Mouse (Mus musculus) midbrain, postnatal 0 days (tissue): Measurements from ENCODE around the gene Dusp11. TPM values are rescaled to one million over a fixed set of nuclear protein-coding genes. Genes with fewer than 3 reads are reported as not detected.
A peak's percentile ranks its signal among the peaks of the same experiment; 100 is the strongest.
"Not testable (repeated sequence)": the region's sequence is repeated elsewhere in the genome, so short reads cannot be mapped to it uniquely, and the experiment has no call there.

Source experiments
- ATAC-seq: fragments of 200-750 bp; cut with Nextera tagmentation; 2 replicates; pipeline ENCODE4 v1.8.0; 2017; ENCODE audit warnings: moderate number of reproducible peaks, mild to moderate bottlenecking, moderate TSS enrichment, moderate library complexity; ENCODE audit not compliant: low FRiP score
- DNase-seq: peaks from one replicate; pipeline ENCODE4 v3.0.0-alpha.2; 2015; ENCODE audit warnings: low spot score
- H3K27ac ChIP-seq: fragments of 300-500 bp; sonication (generic); 2 replicates; pipeline ENCODE4 v1.5.1; 2014; ENCODE audit warnings: low read depth, mild to moderate bottlenecking, low read length, mixed read lengths
- H3K27me3 ChIP-seq: fragments of 300-500 bp; sonication (generic); 2 replicates; pipeline ENCODE4 v1.6.1; 2014; ENCODE audit warnings: low read length, control low read depth, mixed read lengths; ENCODE audit not compliant: insufficient read depth
- H3K36me3 ChIP-seq: fragments of 300-500 bp; sonication (generic); 2 replicates; pipeline ENCODE4 v1.6.1; 2014; ENCODE audit warnings: low read length, control low read depth, mixed read lengths; ENCODE audit not compliant: insufficient read depth
- H3K4me1 ChIP-seq: fragments of 300-500 bp; sonication (generic); 2 replicates; pipeline ENCODE4 v1.6.1; 2014; ENCODE audit warnings: mild to moderate bottlenecking, control low read depth, antibody characterized with exemption, low read length, mixed read lengths; ENCODE audit not compliant: insufficient read depth
- H3K4me2 ChIP-seq: fragments of 300-500 bp; sonication (generic); 2 replicates; pipeline ENCODE4 v1.6.1; 2014; ENCODE audit warnings: low read depth, mild to moderate bottlenecking, low read length, mixed read lengths; ENCODE audit not compliant: poor library complexity, severe bottlenecking
- H3K4me3 ChIP-seq: fragments of 300-500 bp; sonication (generic); 2 replicates; pipeline ENCODE4 v1.5.1; 2014; ENCODE audit warnings: low read depth, mild to moderate bottlenecking, low read length, moderate library complexity
- H3K9ac ChIP-seq: fragments of 300-500 bp; sonication (generic); replicated peaks from 2 replicates; pipeline ENCODE4 v1.6.1; 2014; ENCODE audit warnings: mild to moderate bottlenecking, low read length, moderate library complexity, mixed read lengths; ENCODE audit not compliant: poor library complexity, severe bottlenecking
- H3K9me3 ChIP-seq: fragments of 300-500 bp; sonication (generic); 2 replicates; pipeline ENCODE4 v1.6.1; 2016; ENCODE audit warnings: low read length, control low read depth
- CTCF ChIP-seq: IDR thresholded peaks from 2 replicates; pipeline ENCODE4 v1.5.1; 2016; ENCODE audit warnings: antibody characterized with exemption, mild to moderate bottlenecking
- WGBS: fragments of 180-500 bp; shearing (Covaris S2); extraction: QIAGEN DNeasy Blood & Tissue Kit; methylation state at CpG from one replicate; pipeline ENCODE4 v1.1.7; 2014; 5-methylcytosine and 5-hydroxymethylcytosine counted together
- polyA plus RNA-seq: library from polyadenylated mRNA; unstranded; fragments of >200 nt; fragmentation: Nextera tagmentation; extraction: Ambion mirVana; gene quantifications from 2 replicates; pipeline ENCODE4 v1.2.1, GENCODE M21; 2015
- total RNA-seq: library from RNA; depleted of rRNA; stranded (reverse); fragments of >200 nt; gene quantifications from 2 replicates; pipeline ENCODE4 v1.2.3, GENCODE M21; 2014

The Dusp11 gene
- total and polyA plus RNA-seq, 2 experiments from 2014 or later, result 36.0 to 82.8 TPM

DNA sequence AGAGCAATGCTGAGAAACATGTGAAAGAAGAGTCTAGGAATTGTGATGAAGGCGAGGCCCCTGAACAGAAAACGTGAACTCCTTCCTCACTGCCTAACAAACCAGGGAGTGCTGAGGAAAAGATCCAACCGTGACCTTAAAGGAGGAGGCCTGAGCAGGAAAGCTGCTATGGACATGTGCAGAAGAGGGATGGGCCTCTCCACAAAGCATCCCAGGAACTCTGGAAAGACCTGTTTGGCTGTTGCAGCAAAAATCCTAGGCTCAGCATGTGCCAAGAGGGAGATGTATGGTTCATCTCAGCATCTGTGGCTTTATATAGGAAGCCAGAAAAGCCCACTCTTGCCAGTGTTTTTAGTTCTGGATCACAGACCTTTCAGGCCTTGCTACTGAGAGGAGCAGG, 11.2 kb upstream of the Dusp11 start:
- Histone ChIP-seq H3K4me1 (no peaks in the 10 kb centered on the region), H3K4me3 (no peak overlapping the region), H3K9me3 (no peaks in the 10 kb centered on the region), H3K27ac (no peak overlapping the region), H3K36me3 (no peaks in the 10 kb centered on the region), H3K9ac (no peak overlapping the region), H3K4me2 (no peak overlapping the region), H3K27me3 (no peaks in the 10 kb centered on the region)
- DNase-seq (no peak), ATAC-seq (no peak)
- TF ChIP-seq CTCF, result no peak
- WGBS, result 83% methylated on average over 3 of the region's 3 CpGs

DNA sequence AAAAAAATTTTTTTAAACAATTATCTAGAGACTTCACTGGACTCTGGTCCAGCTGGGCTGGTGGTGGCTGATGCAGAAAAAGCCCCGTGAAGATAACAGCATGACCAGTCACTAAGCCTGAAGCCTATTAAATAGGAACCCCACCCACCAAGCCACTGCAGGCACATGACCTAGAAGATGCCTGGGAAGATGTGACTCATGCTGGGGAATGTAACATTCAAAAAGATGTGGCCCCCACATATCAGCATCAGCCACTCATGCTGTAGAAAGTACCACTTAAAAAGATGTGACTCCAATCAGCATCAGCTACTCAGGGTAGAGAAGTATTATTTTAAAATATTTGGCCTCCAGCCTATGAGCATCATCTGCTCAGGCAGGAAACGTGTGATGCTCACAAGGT, 8.4 kb upstream of the Dusp11 start:
- no peaks in the 10 kb centered on the region for H3K27me3 ChIP-seq
- no peaks in the 10 kb centered on the region for H3K36me3 ChIP-seq
- TF ChIP-seq CTCF, result no peak
- WGBS, result 55% methylated on average over 2 of the region's 2 CpGs
- no peaks in the 10 kb centered on the region for H3K9me3 ChIP-seq
- no peak for DNase-seq
- H3K9ac ChIP-seq, result no peak overlapping the region
- H3K27ac ChIP-seq, result no peak overlapping the region
- no peak overlapping the region for H3K4me2 ChIP-seq
- no peak for ATAC-seq
- H3K4me3 ChIP-seq, result no peak overlapping the region
- no peaks in the 10 kb centered on the region for H3K4me1 ChIP-seq

DNA sequence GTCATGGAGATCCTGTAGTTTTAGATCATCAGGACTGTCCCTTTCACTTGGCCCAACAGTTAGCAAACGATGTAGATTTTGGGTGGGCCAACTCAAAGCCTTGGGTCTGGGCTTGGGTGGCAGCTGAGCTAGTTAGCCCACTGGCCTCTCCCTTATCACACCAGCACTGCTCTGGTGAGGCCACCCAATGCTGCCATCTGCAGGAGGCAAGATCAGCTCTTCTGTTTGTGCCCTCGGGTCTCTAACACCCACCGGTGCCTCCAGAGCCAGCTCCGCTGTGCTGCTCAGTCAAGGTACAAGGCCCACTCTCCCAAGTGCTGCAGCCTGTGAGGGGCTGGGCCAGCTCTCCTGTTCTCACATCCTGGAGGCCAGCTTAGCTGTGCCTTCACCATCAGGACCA, 5.2 kb upstream of the Dusp11 start:
- no peaks in the 10 kb centered on the region for H3K27me3 ChIP-seq
- no peak overlapping the region for H3K27ac ChIP-seq
- no peaks in the 10 kb centered on the region for H3K9me3 ChIP-seq
- no peak for DNase-seq
- no peak for ATAC-seq
- H3K4me3 ChIP-seq, result no peak overlapping the region
- no peak overlapping the region for H3K4me2 ChIP-seq
- TF ChIP-seq CTCF, result peak; percentile 16; the same call in 1 of the 2 replicates
- H3K4me1 ChIP-seq, result no peaks in the 10 kb centered on the region
- no peaks in the 10 kb centered on the region for H3K36me3 ChIP-seq
- no peak overlapping the region for H3K9ac ChIP-seq
- WGBS, result 81% methylated on average over 4 of the region's 4 CpGs

DNA sequence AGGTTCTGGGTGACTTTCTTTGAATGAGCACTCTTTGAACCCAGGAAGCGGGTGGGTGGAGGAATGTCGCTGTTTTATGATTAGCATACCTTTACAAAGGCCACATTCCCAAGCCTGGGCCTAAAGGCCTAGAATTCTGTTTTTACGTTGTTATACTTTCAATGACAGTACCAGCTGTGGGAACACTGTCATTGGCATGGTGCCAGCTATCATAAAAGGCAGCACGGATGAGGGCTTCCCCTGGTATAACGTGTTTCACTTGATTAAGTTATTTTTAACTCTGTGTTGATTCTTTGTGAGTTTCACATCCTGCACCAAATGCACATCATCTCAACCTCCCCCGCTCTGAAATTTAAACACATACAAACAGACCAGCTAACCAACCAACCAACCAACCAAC, 4.6 kb upstream of the Dusp11 start:
- not testable (repeated sequence) for ATAC-seq, H3K4me3 ChIP-seq, H3K27me3 ChIP-seq, H3K27ac ChIP-seq, DNase-seq, H3K4me1 ChIP-seq, H3K9me3 ChIP-seq, H3K36me3 ChIP-seq, H3K9ac ChIP-seq, H3K4me2 ChIP-seq
- 37% methylated on average over 4 of the region's 6 CpGs for WGBS

DNA sequence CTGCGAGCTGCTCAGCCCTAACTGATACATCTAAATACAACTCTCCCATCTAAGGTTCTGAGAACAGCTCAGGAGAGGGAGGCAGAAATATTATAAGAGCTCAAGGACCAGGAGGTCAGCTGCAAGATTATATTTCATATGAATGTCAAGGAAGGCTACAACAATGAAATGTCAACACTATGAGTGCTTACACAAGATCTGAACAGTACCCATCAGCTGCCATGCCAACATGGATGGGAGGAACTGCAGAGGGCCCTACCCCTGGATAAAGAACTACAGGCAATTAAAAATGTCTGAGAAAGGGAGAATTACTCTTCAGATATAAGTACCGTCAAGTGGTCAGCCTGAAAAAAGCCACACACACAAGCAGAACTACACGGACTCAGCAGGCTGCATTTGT, 3.9 kb downstream of the Dusp11 start:
- no peak for TF ChIP-seq CTCF
- Histone ChIP-seq H3K36me3 (peaks cover 28% of the 10 kb centered on the region), H3K27ac (no peak overlapping the region), H3K9me3 (no peaks in the 10 kb centered on the region), H3K4me1 (no peaks in the 10 kb centered on the region), H3K4me2 (no peak overlapping the region), H3K4me3 (no peak overlapping the region), H3K27me3 (no peaks in the 10 kb centered on the region), H3K9ac (no peak overlapping the region)
- ATAC-seq, result no peak
- WGBS, result 83% methylated on average over 3 of the region's 3 CpGs
- DNase-seq, result no peak

DNA sequence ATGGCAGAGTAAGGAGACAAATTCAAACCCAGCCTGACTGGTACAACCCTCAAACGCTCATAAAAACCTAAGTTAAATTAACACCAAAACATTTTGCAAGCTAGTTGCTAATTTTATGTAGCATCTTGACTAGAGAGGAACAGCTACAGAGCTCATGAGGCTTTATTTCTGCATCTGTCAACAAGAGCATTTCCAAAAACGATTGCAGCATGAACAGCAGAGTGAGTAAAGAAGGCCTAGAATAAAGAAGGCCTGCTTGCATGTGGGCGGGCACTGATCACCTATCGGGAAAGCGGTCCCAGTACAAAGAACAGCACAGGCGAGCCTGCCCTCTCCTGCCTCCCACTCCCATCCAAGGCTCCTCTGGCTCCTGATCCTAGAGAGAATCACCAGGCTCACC, 12.9 kb downstream of the Dusp11 start:
- DNase-seq (no peak), ATAC-seq (no peak)
- Histone ChIP-seq H3K27me3 (no peaks in the 10 kb centered on the region), H3K9me3 (no peaks in the 10 kb centered on the region), H3K4me3 (no peak overlapping the region), H3K9ac (no peak overlapping the region), H3K27ac (no peak overlapping the region), H3K4me2 (no peak overlapping the region), H3K36me3 (peaks cover 77% of the 10 kb centered on the region), H3K4me1 (no peaks in the 10 kb centered on the region)
- no peak for TF ChIP-seq CTCF
- 85% methylated on average over 6 of the region's 6 CpGs for WGBS
